Mouse (Mus musculus) forebrain, embryonic 12.5 days (tissue): Measurements from ENCODE around the gene Derl3. TPM values are rescaled to one million over a fixed set of nuclear protein-coding genes. Genes with fewer than 3 reads are reported as not detected.

Source experiments
- ATAC-seq: fragments of 200-750 bp; cut with Nextera tagmentation; 2 replicates; pipeline ENCODE4 v1.8.0; 2017; ENCODE audit warnings: moderate TSS enrichment; ENCODE audit not compliant: low FRiP score
- H3K27ac ChIP-seq: fragments of 300-500 bp; sonication (generic); 2 replicates; pipeline ENCODE4 v1.5.1; 2016; ENCODE audit warnings: mild to moderate bottlenecking
- H3K27me3 ChIP-seq: fragments of 300-500 bp; sonication (generic); 2 replicates; pipeline ENCODE4 v1.6.1; 2016; ENCODE audit warnings: mild to moderate bottlenecking
- H3K36me3 ChIP-seq: fragments of 300-500 bp; sonication (generic); replicated peaks from 2 replicates; pipeline ENCODE4 v1.6.1; 2016; ENCODE audit warnings: mild to moderate bottlenecking
- H3K4me1 ChIP-seq: fragments of 300-500 bp; sonication (generic); 2 replicates; pipeline ENCODE4 v1.6.1; 2016
- H3K4me2 ChIP-seq: fragments of 300-500 bp; sonication (generic); 2 replicates; pipeline ENCODE4 v1.6.1; 2016; ENCODE audit warnings: mild to moderate bottlenecking, moderate library complexity
- H3K4me3 ChIP-seq: fragments of 300-500 bp; sonication (generic); replicated peaks from 2 replicates; pipeline ENCODE4 v1.5.1; 2016; ENCODE audit warnings: mild to moderate bottlenecking
- H3K9ac ChIP-seq: fragments of 300-500 bp; sonication (generic); 2 replicates; pipeline ENCODE4 v1.6.1; 2016; ENCODE audit warnings: mild to moderate bottlenecking
- H3K9me3 ChIP-seq: fragments of 300-500 bp; sonication (generic); 2 replicates; pipeline ENCODE4 v1.6.1; 2016
- WGBS: fragments of 180-500 bp; shearing (Covaris S2); methylation state at CpG from one replicate; pipeline ENCODE4 v1.1.7; 2016; 5-methylcytosine and 5-hydroxymethylcytosine counted together
- polyA plus RNA-seq: library from polyadenylated mRNA; unstranded; fragments of >200 nt; fragmentation: Nextera tagmentation; extraction: Ambion mirVana; gene quantifications from 2 replicates; pipeline ENCODE4 v1.2.1, GENCODE M21; 2016

Gene Derl3
- polyA plus RNA-seq, 1 experiment from 2014 or later: 3.1 TPM

DNA sequence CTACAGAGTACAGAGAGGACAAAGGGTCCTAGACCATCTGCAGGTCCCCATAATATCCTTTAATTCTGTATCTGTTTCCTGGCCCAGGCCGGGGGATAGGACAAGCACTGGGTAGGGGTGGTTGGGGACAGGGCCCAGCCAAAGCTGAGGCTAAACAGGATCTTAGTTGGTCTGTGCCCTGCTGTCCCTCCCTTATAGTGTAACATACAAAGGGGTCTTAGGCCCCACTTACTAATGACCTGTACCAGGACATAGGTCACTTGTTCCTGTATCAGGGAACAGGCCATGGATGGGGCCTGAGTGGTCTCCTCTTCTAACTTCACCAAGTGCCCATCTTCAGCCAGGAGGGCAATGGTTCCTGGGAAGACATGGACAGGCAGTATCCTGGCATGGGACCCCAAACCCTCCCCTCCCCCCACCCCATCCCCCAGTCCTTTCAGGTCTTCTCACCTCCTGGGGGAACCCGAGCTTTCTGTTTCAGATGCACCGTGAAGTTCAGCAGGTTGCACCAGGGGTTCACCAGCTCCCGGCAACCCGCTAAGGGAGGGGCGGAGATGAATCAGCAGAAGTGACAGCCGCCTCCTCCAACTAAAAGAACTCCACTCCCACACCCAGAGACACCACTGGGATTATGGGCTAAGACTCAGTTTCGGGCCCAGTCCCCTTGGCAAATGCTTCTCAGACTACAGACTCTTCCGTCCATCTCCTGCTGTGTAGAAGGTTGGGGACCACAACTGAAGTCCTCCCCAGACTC is 46.4 kb downstream of the Derl3 start:
- Histone ChIP-seq H3K9me3 (no peaks in the 10 kb centered on the region), H3K4me3 (no peak overlapping the region), H3K4me1 (peaks cover 30% of the 10 kb centered on the region), H3K27me3 (peaks cover 54% of the 10 kb centered on the region), H3K27ac (no peak overlapping the region), H3K36me3 (no peaks in the 10 kb centered on the region), H3K9ac (no peak overlapping the region), H3K4me2 (no peak overlapping the region)
- 46% methylated on average over 9 of the region's 9 CpGs for WGBS
- ATAC-seq: no peak

DNA sequence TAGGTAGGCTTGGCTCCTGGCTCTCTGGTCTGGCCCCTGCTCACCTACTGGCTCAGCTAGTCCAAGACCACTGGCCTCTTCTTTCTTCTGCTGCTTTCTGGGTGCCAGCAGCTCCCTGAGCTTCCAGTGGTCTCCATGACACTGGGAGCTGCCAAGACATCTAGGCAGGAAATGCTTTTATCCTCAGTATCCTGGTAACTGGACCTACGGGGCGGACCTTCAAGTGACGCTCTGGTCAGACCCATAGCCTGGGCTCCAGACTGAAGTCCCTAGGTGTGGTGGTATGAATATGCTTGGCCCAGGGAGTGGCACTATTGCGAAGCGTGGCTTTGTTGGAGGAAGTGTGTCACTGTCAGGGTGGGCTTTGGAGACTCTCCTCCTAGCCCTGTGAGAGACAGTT is 47.3 kb downstream of the Derl3 start, which contains the start of gene Gm867:
Gene Gm867 (minus strand): TSS at position 153 of the 400 bp plus-strand sequence.
- WGBS: 83% methylated on average over 5 of the region's 5 CpGs
- no peak within 1 kb of the TSS for H3K27ac ChIP-seq
- H3K27me3 ChIP-seq: peaks cover 45% of the 10 kb centered on the region

DNA sequence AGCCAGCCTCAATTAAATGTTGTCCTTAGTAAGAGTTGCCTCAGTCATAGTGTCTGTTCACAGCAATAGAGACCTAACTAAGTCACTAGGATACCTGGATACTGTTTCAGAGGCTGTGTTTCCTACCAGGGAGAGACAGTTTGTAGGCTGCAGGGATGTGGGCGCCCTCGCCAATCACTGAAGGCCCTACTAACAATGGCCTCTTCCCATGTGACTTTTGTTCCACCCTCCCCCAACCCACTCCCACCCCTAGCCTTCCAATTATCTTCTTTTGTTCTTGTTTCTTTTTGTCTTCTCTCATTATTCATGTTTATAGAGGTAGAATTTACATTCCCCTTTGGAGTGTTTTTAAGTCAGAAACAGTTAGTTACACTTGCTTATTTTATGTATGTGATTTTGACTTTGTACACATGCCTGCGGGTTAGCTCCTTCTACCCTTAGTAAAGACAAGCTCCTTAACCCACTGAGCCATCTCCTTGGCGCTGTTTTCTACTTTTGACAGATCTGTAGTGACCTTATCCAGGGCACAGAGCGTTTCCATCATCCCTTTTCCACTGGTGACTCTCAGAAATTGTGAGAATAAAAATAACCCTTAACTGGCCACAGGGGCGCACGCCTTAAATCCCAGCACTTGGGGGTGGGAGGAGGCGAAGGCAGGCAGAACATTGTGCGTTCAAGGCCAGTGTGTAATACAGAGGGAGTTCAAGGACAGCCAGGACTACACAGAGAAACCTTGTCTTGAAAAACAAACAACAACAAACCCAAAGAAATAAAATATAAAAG is 48.0 kb downstream of the Derl3 start:
- peaks cover 38% of the 10 kb centered on the region for H3K27me3 ChIP-seq
- no peak overlapping the region for H3K4me3 ChIP-seq
- H3K27ac ChIP-seq: no peak overlapping the region
- H3K4me2 ChIP-seq: no peak overlapping the region
- no peak overlapping the region for H3K9ac ChIP-seq
- ATAC-seq: no peak
- H3K9me3 ChIP-seq: no peaks in the 10 kb centered on the region
- peaks cover 17% of the 10 kb centered on the region for H3K4me1 ChIP-seq
- H3K36me3 ChIP-seq: no peaks in the 10 kb centered on the region
- 60% methylated on average over 9 of the region's 9 CpGs for WGBS

More for the DNA sequence above, 47.3 kb downstream of the Derl3 start, which contains the start of gene Gm867:
- H3K4me3 ChIP-seq: no peak within 1 kb of the TSS
- no peaks in the 10 kb centered on the region for H3K9me3 ChIP-seq
- no peak within 1 kb of the TSS for H3K4me2 ChIP-seq
- no peak within 1 kb of the TSS for H3K9ac ChIP-seq
- no peak for ATAC-seq
- no peaks in the 10 kb centered on the region for H3K36me3 ChIP-seq
- H3K4me1 ChIP-seq: peaks cover 25% of the 10 kb centered on the region

DNA sequence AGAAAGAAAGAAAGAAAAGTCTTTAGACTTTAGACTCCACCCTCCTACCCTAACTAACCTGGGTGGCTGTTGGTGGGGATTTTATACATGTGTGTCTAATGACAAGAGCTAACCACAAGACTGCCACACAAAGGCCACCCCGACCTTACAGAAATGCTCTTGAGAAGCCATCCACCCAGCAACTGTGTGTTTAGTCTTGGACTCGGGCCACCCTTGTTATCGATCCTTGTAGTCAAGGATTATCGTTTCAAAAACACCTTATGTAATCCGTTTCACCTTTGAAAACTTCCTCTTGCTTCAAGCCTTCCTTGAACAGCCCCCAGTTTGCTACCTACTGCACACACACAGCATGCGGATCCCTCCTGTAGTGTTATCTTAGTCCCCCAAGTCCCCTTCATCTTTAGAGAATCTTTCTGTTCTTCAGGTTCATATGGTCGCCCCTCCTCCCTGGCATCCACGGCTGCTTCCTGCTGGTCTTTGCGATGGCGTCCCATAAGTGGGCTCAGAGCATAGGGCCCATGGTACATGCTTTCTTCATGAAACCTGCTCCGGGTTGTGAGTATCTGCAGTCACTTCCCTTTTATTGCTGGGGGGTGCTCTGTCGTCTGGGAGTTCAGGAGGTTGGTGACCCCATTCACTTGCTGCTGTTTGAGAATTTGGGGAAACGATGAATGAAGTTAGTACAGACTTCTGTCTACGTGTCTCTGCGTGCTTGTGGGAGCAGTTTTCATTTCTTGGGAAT is 49.7 kb downstream of the Derl3 start, which contains the start of gene Vpreb3:
Gene Vpreb3 (plus strand): TSS at position 322 of the 742 bp plus-strand sequence.
- Histone ChIP-seq H3K4me1 (peaks cover 16% of the 10 kb centered on the region), H3K36me3 (no peaks in the 10 kb centered on the region), H3K9ac (no peak within 1 kb of the TSS), H3K27ac (no peak within 1 kb of the TSS), H3K9me3 (no peaks in the 10 kb centered on the region), H3K4me3 (no peak within 1 kb of the TSS), H3K27me3 (peaks cover 21% of the 10 kb centered on the region), H3K4me2 (no peak within 1 kb of the TSS)
- ATAC-seq: no peak
- 84% methylated on average over 15 of the region's 15 CpGs for WGBS

DNA sequence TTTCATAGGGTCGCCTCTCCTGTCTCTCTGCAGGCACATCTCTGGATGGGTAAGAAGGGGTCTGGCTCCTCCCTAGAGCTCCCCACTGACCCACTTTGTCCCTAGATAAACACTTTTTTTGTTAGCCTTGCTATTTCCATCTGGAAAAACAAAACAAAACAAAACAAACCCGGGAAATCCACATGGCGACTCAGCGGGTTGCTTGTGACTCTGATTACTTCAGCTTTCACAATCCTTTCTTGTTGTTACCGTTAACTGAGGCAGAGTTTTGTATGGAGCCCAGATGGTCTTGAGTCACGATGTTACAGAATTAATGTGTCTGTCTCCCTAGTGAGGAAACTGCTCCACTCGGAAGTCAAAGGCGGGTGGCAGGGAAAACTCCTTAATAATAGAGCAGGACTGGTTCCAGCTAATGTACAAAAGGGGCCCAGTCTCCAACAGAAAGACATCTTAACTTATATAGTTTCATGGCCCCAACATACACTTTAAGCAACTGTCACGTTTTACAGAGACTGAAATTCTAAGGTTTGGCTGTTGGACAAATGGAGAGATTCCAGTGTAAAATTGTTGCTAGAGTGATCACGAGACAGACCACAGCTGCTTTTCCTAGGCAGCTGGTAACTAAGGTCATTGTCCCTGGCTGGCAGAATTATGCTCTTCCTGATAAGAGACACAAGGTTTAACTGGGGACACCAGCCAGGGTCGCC is 51.0 kb downstream of the Derl3 start:
- no peak overlapping the region for H3K4me3 ChIP-seq
- H3K4me1 ChIP-seq: peaks cover 16% of the 10 kb centered on the region
- peaks cover 20% of the 10 kb centered on the region; the same call in 1 of the 2 replicates for H3K27me3 ChIP-seq
- no peaks in the 10 kb centered on the region for H3K36me3 ChIP-seq
- ATAC-seq: 0 out of 2 replicates have a peak, but pooled peaks have one; percentile 30
- no peak overlapping the region for H3K4me2 ChIP-seq
- H3K9ac ChIP-seq: no peak overlapping the region
- 29% methylated on average over 11 of the region's 11 CpGs for WGBS
- H3K9me3 ChIP-seq: no peaks in the 10 kb centered on the region
- no peak overlapping the region for H3K27ac ChIP-seq

DNA sequence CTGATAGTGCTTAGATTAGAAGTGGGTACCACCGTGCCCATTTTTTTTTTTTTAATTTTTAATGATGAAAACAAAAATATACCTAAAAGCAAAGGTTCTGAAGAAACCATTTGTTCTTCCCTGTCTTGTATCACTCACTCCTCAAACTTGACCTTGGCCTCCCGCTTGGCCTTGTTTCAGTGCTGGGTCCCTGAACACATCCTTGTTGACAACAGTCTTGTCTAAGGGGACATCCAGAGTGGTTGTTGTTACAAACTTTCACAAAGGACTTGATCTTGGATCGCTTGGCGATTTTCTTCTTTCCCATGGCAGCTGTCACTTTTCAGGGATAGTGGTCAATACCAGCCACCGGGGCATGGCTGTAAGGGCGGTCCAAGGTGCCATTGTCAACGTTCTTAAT is 52.0 kb downstream of the Derl3 start:
- Histone ChIP-seq H3K4me2 (no peak overlapping the region), H3K9me3 (no peaks in the 10 kb centered on the region), H3K36me3 (no peaks in the 10 kb centered on the region), H3K4me1 (peaks cover 16% of the 10 kb centered on the region), H3K27me3 (peaks cover 29% of the 10 kb centered on the region), H3K4me3 (no peak overlapping the region), H3K9ac (no peak overlapping the region), H3K27ac (no peak overlapping the region)
- 94% methylated on average over 7 of the region's 7 CpGs for WGBS
- no peak for ATAC-seq

Other genes starting within 250 kb of the Derl3 start
- gene Susd2, start 249.4 kb upstream of the Derl3 start, polyA plus RNA-seq: 1.6 TPM in 2 replicates
- 42.8 and 51.9 TPM in 2 replicates for gene Cabin1, start 129.1 kb upstream of the Derl3 start, polyA plus RNA-seq
- 81.8 TPM in 2 replicates for gene Ddt, start 120.0 kb upstream of the Derl3 start, polyA plus RNA-seq
- not detected in 2 replicates for gene Gm20441, start 112.5 kb upstream of the Derl3 start, polyA plus RNA-seq
- 1.5 and 2.1 TPM in 2 replicates for gene Gstt3, start 112.0 kb upstream of the Derl3 start, polyA plus RNA-seq
- gene Gstt1, start 94.8 kb upstream of the Derl3 start, polyA plus RNA-seq: 4.9 and 6.3 TPM in 2 replicates
- gene Gstt4, start 70.9 kb upstream of the Derl3 start, polyA plus RNA-seq: not detected in 2 replicates
- 4.1 and 7.3 TPM in 2 replicates for gene Gstt2, start 56.0 kb upstream of the Derl3 start, polyA plus RNA-seq
- 1,649 and 1,743 TPM in 2 replicates for gene Mif, start 33.2 kb upstream of the Derl3 start, polyA plus RNA-seq
- gene Smarcb1, start 28.2 kb downstream of the Derl3 start, polyA plus RNA-seq: 303 and 310 TPM in 2 replicates
- gene Chchd10, start 39.7 kb downstream of the Derl3 start, polyA plus RNA-seq: 7.6 and 7.8 TPM in 2 replicates
- gene Mmp11, start 43.1 kb downstream of the Derl3 start, polyA plus RNA-seq: 31.3 and 33.3 TPM in 2 replicates
- gene Gm867, start 47.3 kb downstream of the Derl3 start, polyA plus RNA-seq: 0.46 TPM in 1 of 2 replicates, not detected in the other
- not detected in 2 replicates for gene Vpreb3, start 49.6 kb downstream of the Derl3 start, polyA plus RNA-seq
- gene Gm5134, start 61.1 kb downstream of the Derl3 start, polyA plus RNA-seq: not detected in 2 replicates
- gene Zfp280b, start 139.2 kb downstream of the Derl3 start, polyA plus RNA-seq: 26.1 and 26.7 TPM in 2 replicates
- not detected in 2 replicates for gene Slc5a4b, start 217.5 kb downstream of the Derl3 start, polyA plus RNA-seq